In the genomic region with DNA sequence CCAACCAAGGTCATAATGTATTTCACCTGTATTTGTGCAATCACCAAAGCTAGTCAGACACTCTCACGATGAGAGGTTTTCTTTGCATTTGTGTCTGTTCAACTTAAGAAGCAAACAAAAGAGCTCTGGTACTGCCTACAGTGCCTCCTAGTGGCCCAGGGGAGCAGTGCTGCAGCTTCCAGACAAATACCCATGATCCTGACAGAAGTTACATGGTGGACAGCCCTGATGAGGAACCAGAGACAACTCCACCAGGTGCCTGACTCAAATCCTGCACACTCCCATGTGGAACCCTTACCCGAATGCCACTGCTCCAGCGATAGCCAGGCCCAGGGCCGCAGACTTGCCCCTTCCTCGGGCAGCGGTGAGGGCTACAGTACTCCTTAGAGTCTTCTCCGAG, we compare ENCODE assay signal across 10 mouse cellular contexts. TPM values are rescaled to one million over a fixed set of nuclear protein-coding genes. Genes with fewer than 3 reads are reported as not detected.
DNase-seq lines count a peak whose midpoint lies in the region; ATAC-seq and TF ChIP-seq lines count a peak whose summit lies in the region.
"Had no signal": no experiment of that assay in that cellular context is flagged by ENCODE, and none has a peak within 500 bp of the region (broad histone marks: within the 10 kb centered on the region; RNA-seq: fewer than 3 reads in every experiment).

No protein-coding gene starts in this region.

- no peak overlapping the region for H3K4me2 ChIP-seq in kidney, embryonic 16.5 days (replicated peaks; ENCODE audit: low read depth, low read length)
- H3K4me2 ChIP-seq: midbrain, embryonic 12.5 days had no signal

- TF ChIP-seq CTCF in gastrocnemius, adult 2 months (IDR thresholded peaks at IDR 0.05) = peak; percentile 85

- intact Hi-C loops in gastrocnemius, adult 2 months (cut with DNase I) = no loop called here

- no peak overlapping the region for H3K9ac ChIP-seq in kidney, embryonic 16.5 days (replicated peaks; ENCODE audit: low read length)
- H3K9ac ChIP-seq: midbrain, embryonic 12.5 days had no signal

- ATAC-seq in kidney, embryonic 16.5 days (ENCODE audit: low FRiP score, low TSS enrichment) = no peak
- peak; percentile 86 for ATAC-seq in megakaryocyte progenitor cell, adult 5-6 weeks (replicated peaks; ENCODE audit: poor library complexity)

- peak; percentile 39 for DNase-seq in kidney, adult 11 months
- DNase-seq in Muller cell, postnatal 12 days (ENCODE audit: inconsistent ontology term) = peak; percentile 26
- DNase-seq in cerebellum, adult 8-10 months = peak; percentile 55
- peak; percentile 58 for DNase-seq in gastrocnemius, adult 2 months
- peak; percentile 34 for DNase-seq in layer of hippocampus, adult 9-11 months
- DNase-seq in spleen, postnatal 4 days (ENCODE audit: low spot score in 2 of 2) = peak; percentile 65 to 85

- no peaks in the 10 kb centered on the region for H3K4me1 ChIP-seq in kidney, embryonic 16.5 days (ENCODE audit: insufficient read depth, low read length)
- H3K4me1 ChIP-seq: midbrain, embryonic 12.5 days had no signal

- WGBS in kidney, embryonic 16.5 days = 82% methylated on average over 7 of the region's 7 CpGs

- H3K27me3 ChIP-seq in kidney, embryonic 16.5 days (ENCODE audit: insufficient read depth, low read length) = no peaks in the 10 kb centered on the region
- H3K27me3 ChIP-seq: midbrain, embryonic 12.5 days had no signal

- no peak overlapping the region for H3K4me3 ChIP-seq in kidney, embryonic 16.5 days (ENCODE audit: low read length)
- no peak overlapping the region for H3K4me3 ChIP-seq in gastrocnemius, adult 2 months
- H3K4me3 ChIP-seq: erythroblast, embryonic 14.5 days; midbrain, embryonic 12.5 days had no signal

- no peak overlapping the region for H3K27ac ChIP-seq in kidney, embryonic 16.5 days (ENCODE audit: low read length)
- no peak overlapping the region for H3K27ac ChIP-seq in gastrocnemius, adult 2 months
- H3K27ac ChIP-seq: midbrain, embryonic 12.5 days had no signal

- no peaks in the 10 kb centered on the region for H3K9me3 ChIP-seq in kidney, embryonic 16.5 days (ENCODE audit: low read length)
- H3K9me3 ChIP-seq: midbrain, embryonic 12.5 days had no signal

- peaks cover 33% of the 10 kb centered on the region for H3K36me3 ChIP-seq in kidney, embryonic 16.5 days (ENCODE audit: insufficient read depth, low read length)

RNA-seq across cellular contexts. Expression of a gene that starts 17.1 kb away (rescaled TPM):
- 32.1 and 32.2 TPM in 2 replicates for polyA plus RNA-seq in kidney, embryonic 16.5 days (2015; fragmentation: Nextera tagmentation; extraction: Ambion mirVana)
- total RNA-seq in gastrocnemius, adult 2 months (2021) = 10 to 100 TPM; 15.8 to 18.3 TPM
- total RNA-seq in megakaryocyte progenitor cell, adult 5-6 weeks (2015) = 43.0 and 45.1 TPM in 2 replicates
- 63.1 and 66.3 TPM in 2 replicates for total RNA-seq in megakaryocyte progenitor cell, adult 5-6 weeks (2017)

RNA-seq across cellular contexts. Expression of a gene that starts 53.5 kb away (rescaled TPM):
- polyA plus RNA-seq in kidney, embryonic 16.5 days (2015; fragmentation: Nextera tagmentation; extraction: Ambion mirVana) = 324 and 325 TPM in 2 replicates
- total RNA-seq in gastrocnemius, adult 2 months (2021) = 100 to 1,000 TPM in 1 of 2 experiments, 10 to 100 TPM in 1; 87.3 to 112 TPM
- 402 and 462 TPM in 2 replicates for total RNA-seq in megakaryocyte progenitor cell, adult 5-6 weeks (2015)
- 443 and 535 TPM in 2 replicates for total RNA-seq in megakaryocyte progenitor cell, adult 5-6 weeks (2017)
